In the genomic region with DNA sequence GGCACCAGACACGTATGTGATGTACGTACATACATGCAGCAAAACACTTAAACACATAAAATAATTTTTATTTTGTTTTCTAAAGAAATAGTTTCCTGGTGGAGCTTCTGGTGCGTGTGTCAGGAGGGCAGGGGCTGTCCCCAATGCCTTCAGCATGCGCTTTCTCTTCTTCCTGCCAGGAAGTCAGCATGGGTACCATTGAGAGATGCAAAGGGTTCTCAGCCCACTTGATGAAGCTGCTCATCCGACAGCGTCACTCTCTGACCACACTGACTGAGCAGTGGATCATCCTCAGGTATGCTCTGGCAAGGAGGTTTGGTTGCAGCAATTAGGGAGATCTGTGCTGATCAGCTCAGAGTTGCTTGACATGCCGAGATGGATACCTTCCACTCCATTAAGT, we compare ENCODE assay signal across 23 mouse cellular contexts.
"Had no signal": no experiment of that assay in that cellular context is flagged by ENCODE, and none has a peak within 500 bp of the region (broad histone marks: within the 10 kb centered on the region; RNA-seq: fewer than 3 reads in every experiment).

No protein-coding gene starts in this region.

- ATAC-seq: liver, embryonic 12.5 days; midbrain, embryonic 13.5 days; midbrain, embryonic 16.5 days had no signal

- H3K27me3 ChIP-seq: limb, embryonic 13.5 days; liver, embryonic 12.5 days; liver, embryonic 15.5 days; lung, embryonic 15.5 days; megakaryocyte, embryonic 14.5 days; midbrain, embryonic 13.5 days; neural tube, embryonic 13.5 days had no signal

- H3K4me3 ChIP-seq: layer of hippocampus, adult 2 months; limb, embryonic 10.5 days; limb, embryonic 13.5 days; liver, embryonic 12.5 days; liver, embryonic 15.5 days; lung, embryonic 15.5 days; megakaryocyte, embryonic 14.5 days; midbrain, embryonic 10.5 days; midbrain, embryonic 13.5 days; myocyte; neural tube, embryonic 13.5 days had no signal

- DNase-seq: kidney, adult 18-20 months; kidney, adult 9 months; kidney, postnatal 14 days; liver; lung, adult 18-20 months; lung, postnatal 36 days; retina, postnatal 1 day; right cerebral cortex, postnatal 25 days; thymus, adult 2 months; thymus, postnatal 25 days had no signal

- H3K27ac ChIP-seq: layer of hippocampus, adult 2 months; limb, embryonic 10.5 days; limb, embryonic 13.5 days; liver, embryonic 12.5 days; liver, embryonic 15.5 days; lung, embryonic 15.5 days; midbrain, embryonic 10.5 days; midbrain, embryonic 13.5 days; neural tube, embryonic 13.5 days; stomach, postnatal 0 days had no signal

- H3K4me1 ChIP-seq: limb, embryonic 10.5 days; limb, embryonic 13.5 days; liver, embryonic 12.5 days; liver, embryonic 15.5 days; lung, embryonic 15.5 days; megakaryocyte, embryonic 14.5 days; midbrain, embryonic 10.5 days; midbrain, embryonic 13.5 days; neural tube, embryonic 13.5 days had no signal
